Mouse (Mus musculus): ENCODE data around the gene Nyap1. TPM values are rescaled to one million over a fixed set of nuclear protein-coding genes. Genes with fewer than 3 reads are reported as not detected.
"Not testable (repeated sequence)": the region's sequence is repeated elsewhere in the genome, so short reads cannot be mapped to it uniquely, and the experiment has no call there.

Gene Nyap1
- total RNA-seq, 2 experiments from 2014 or later = 65.4 to 66.3 TPM

DNA sequence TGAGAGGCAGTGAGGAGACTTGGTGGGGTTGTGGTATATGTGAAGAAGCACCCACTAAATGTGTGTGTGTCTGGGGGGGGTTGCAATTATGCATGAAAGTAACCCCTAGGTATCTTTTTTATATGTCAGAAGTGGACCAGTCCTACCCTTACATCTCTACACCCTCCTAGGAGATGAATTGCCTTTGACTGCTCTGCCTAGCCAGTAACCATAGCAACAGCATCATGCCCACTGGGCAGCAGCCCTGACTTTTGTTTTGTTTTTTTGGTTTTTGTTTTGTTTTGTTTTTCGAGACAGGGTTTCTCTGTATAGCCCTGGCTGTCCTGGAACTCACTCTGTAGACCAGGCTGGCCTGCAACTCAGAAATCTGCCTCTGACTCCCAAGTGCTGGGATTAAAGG is 27.1 kb upstream of the Nyap1 start:
- DNase-seq = no peak

DNA sequence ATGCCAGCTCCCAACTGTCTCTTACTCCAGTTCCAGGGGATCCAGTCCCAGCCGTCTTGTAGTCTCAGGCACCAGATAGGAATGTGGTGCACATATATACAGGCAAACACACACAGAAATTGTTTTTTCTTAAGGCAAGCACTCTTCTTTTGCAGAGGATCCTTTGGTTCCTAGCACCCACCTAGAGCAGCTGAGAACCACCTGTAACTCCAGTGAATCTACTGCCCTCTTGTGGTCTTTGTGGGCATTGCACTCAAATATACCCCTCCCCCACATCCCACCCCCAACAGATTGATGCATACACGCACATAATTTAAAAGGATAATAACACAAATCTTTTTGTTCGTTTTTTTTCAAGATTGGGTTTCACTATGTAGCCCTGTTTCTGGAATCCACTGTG is 24.9 kb upstream of the Nyap1 start:
- DNase-seq = no peak

DNA sequence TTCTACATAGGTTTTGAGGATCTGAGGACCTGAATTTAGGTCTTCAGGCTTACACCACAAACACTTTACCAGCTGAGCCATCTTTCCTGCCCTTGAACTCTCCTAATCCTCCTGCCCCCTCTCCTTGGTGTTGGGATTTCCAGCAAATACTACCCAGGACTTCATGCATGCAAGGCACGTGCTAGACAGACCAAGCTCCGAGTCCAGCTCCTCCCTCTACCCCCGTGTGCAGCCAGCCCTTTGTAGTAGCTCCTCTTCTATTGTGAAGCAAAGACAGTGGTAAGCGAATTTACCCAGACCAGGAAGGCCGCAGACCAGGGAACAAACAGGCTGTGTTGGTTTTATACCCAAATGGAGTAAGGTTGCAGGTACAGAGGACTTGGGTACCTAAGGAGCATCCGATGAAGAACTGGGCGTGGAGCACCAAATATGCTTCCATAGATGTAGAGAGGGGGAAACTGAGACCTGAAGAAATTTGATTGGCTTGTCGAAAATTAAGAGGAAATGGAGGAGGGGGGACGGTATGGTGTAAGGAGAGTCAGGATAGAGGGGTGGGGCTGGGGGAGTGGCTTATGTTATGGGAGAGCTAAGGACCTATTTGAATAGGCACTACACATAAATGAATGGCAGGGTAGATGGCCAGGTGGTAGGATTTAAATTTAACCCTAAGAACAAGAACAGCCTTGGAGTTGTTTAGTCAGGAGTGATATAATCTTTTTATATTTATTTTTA is 23.4 kb upstream of the Nyap1 start:
- no peak for DNase-seq

DNA sequence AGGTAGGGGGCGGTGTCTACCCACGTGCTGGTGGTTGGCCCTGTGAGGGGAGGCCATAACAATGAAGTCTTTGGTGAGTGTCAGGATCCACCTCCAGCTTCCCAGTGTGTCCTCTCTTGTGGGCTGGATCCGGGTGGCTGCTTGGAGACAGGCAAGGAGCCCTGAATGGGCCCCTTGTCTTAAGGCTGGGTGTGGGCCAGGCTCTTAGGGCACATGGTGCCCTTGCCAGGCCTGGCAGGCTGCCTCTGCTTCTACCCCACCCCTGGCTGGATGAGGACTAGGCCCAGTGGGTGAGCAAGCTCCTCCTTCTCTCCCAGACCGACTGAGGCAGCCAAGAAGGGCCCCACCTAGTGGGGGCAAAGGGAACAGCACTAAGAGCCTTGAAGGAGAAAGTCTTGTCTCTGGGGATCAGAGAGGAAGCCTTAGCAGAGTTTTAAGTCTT is 18.6 kb upstream of the Nyap1 start:
- DNase-seq = peak; percentile 84 to 90

- no peak for DNase-seq
Measured at GRCm38 (mm10) chr5:137758921-137759534, 17.6 kb upstream of the Nyap1 start.

GRCm38 (mm10) chr5:137757887-137758286 is 16.5 kb upstream of the Nyap1 start:
- DNase-seq = peak; percentile 84 to 87

DNA sequence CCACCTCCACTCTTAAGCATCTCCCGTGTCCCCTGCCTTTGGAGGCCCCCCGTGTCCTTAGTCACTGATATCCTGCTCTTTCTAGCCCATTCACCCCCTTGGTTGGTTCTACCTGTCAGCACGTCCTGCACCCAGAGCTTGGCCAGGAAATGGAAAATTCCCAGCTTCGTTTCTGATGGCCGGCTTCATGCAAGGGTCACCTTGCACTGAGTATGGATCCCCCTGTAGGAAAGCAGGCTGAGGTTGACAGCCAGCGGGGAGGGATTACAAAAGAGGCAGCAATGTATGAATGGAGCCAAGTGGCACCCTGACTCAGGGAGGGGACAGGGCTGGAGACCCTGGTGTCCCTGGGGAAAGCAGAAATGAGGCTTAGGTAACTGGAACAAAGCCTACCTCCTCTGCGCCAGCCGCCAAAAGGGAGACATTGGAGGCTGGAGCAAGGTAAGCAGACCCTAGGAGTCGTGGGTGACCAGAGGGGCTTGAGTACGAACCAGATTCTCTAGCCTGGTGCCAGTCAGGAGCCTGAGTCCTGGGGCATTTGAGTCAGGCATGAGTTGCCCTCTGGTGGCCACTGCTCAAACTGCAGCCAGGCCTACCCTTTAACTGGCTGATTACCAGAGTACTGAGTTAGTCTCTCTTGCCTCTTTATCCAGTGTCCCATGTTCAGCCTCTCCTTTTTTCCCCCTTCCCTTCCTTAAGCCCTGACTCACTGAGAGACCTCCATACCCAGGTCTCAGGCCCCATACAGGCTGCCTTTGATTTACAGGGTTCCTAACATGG is 15.7 kb upstream of the Nyap1 start:
- peak; percentile 85 to 87 for DNase-seq

DNA sequence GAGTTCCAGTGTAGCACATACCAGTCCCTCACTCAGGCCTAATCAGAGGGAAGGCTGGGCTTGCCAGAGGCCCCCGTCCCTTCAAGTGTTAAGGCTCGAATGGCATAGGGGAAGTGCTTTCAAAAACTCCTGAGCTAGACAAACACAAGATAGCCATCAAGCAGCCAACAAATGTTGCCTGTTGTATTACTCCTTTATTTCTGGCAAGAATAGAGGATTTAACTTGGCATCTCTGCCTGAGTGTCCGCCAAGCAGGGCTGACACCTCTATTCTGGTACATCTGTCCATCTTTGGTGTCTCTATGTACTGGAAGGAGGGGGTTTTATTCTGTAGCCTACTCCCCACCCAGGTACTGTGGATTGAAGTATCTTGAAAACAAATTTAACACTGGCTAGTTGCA is 14.7 kb upstream of the Nyap1 start:
- DNase-seq = no peak

DNA sequence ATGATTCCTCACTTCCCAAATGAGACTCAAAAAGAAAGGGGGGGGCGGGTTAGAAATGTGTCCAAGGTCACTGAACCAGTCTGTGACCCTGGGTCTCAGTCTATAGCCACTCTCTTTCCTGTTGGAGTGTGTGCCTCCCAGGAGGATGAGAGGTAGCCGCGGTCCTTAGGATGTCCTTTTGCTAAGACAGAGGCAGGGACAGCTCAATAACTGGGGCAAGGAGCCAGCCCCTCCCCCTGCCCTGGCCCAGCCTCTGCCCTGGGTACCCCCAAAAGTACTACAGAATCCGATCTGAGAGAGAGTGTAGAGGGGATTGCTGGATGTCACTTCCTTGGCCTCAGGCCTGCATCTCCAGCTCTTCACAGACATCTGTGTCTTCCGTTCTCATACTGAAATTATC is 14.0 kb upstream of the Nyap1 start:
- no peak for DNase-seq

GRCm38 (mm10) chr5:137753111-137753832 is 11.9 kb upstream of the Nyap1 start:
- no peak for DNase-seq

DNA sequence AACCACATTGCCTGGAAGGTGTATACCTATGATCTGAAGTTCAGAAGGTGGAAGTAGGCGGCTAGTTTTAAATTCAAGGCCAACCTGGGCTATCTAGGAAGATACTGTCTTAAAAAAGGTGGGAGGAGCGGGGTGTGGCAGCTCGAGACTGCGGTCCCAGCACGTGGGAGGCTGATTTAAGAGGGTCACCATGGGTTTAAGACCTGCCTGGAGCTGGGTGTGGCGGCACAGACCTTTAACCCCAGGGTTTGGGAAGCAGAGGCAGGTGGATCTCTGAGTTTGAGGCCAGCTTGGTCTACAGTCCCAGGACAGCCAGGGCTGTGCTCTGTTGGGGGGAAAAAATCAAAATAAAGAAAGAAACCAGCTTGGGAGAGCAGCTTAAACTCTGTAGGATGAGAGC is 10.6 kb upstream of the Nyap1 start:
- DNase-seq = no peak

DNA sequence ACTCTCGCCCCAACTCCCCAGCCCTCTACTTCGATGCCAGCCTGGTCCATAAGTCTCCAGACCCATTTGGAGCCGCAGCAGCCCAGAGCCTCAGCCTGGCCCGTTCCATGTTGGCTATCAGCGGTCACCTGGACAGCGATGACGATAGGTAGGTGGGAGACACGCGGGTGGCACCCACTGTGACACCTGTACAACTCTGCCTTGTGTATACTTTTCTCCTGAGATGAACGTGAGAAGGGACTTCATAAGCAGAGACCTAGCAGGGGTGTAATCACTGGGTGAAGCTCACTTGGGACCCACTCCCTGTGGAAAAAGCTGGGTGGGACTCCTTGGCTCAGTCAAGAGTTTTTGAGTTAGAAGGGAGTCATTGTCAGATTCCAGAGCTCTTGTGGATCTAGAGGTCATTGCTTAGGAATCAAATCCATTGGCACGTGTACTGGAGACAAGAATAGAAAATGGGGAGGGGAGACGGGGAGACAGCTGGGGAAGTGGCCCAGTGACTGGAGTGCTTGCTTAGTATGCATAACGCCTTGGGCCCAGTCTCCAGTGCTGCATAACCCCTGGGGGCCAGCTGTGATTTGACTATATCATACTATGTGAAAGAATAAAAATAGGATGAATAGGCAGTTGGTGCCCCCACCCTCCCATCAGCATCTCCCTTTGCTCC is 9.9 kb upstream of the Nyap1 start:
- no peak for DNase-seq

- DNase-seq = not testable (repeated sequence)
Measured at GRCm38 (mm10) chr5:137750212-137750611, 8.8 kb upstream of the Nyap1 start.

DNA sequence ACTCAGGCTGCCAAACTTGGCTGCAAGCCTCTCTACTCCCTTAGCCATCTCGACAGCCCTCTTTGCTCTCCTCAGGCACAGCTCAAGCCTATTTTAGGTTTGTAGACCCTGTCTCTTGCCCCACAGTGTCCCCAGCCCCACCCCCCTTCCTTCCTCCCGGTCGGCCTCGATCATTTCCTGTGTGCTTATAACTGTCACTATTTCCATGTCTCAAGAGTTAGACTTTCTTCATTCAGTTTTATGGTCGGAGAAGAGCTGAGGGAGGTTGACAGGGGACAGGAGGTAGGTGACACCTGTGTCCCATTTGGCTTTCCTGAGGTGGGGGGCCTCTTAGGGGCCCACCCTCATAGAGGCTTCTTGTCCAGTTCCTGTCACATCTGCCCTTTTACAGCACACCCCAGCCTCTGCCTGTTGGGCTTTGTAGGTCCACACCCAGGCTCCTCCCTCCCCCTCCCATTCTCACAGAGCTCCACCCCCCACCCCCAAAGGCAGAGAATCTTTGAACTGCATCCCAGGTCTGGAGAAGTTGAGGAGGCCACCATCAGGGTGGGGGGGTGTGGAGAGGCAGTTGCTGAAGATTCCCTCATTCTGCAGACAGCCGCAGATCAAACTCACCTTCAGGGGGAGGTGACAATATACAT is 7.9 kb upstream of the Nyap1 start:
- DNase-seq = no peak

GRCm38 (mm10) chr5:137748130-137748770 is 6.8 kb upstream of the Nyap1 start:
- no peak for DNase-seq

- DNase-seq = no peak
Measured at GRCm38 (mm10) chr5:137747326-137747961, 6.0 kb upstream of the Nyap1 start.

DNA sequence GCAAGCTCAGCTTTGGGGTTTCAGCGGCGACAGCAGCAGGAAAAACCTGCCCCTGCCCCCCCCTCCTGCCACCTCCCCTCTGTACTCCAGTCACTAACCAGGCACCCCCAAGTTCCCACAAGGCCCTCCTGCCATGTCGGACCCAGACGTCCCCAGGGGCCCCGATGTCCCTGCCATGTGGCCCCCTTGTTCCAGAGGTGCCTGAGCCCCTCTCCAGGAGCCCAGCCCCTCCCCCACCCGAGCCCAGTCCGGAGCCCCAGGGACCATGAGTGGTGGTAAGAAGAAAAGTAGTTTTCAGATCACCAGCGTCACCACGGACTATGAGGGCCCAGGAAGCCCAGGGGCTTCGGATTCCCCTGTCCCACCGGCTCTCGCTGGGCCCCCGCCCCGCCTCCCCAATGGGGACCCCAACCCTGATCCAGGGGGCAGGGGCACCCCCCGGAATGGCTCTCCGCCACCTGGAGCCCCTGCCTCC is 5.5 kb upstream of the Nyap1 start:
- no peak for DNase-seq

- DNase-seq = no peak
Measured at GRCm38 (mm10) chr5:137746282-137746850, 5.0 kb upstream of the Nyap1 start.

- DNase-seq = peak; percentile 89 to 90
Measured at GRCm38 (mm10) chr5:137745214-137746171, 4.1 kb upstream of the Nyap1 start, which contains the start of gene Tsc22d4. Gene Tsc22d4, plus strand, starts transcription at chr5:137745730.

All from layer of hippocampus, postnatal 36 days (tissue).